Mouse (Mus musculus) kidney, embryonic 15.5 days (tissue): Measurements from ENCODE around the gene Fam43a. TPM values are rescaled to one million over a fixed set of nuclear protein-coding genes. Genes with fewer than 3 reads are reported as not detected.

Experiments
- ATAC-seq: fragments of 200-750 bp; cut with Nextera tagmentation; replicated peaks from 2 replicates; pipeline ENCODE4 v1.8.0; 2017; ENCODE audit warnings: moderate TSS enrichment; ENCODE audit not compliant: low FRiP score
- H3K27ac ChIP-seq: fragments of 300-500 bp; sonication (generic); 2 replicates; pipeline ENCODE4 v1.5.1; 2015; ENCODE audit warnings: mild to moderate bottlenecking, inconsistent platforms
- H3K27me3 ChIP-seq: fragments of 300-500 bp; sonication (generic); 2 replicates; pipeline ENCODE4 v1.6.1; 2015; ENCODE audit warnings: inconsistent platforms
- H3K36me3 ChIP-seq: fragments of 300-500 bp; sonication (generic); 2 replicates; pipeline ENCODE4 v1.6.1; 2015; ENCODE audit warnings: inconsistent platforms
- H3K4me1 ChIP-seq: fragments of 300-500 bp; sonication (generic); 2 replicates; pipeline ENCODE4 v1.6.1; 2015; ENCODE audit warnings: inconsistent platforms
- H3K4me2 ChIP-seq: fragments of 300-500 bp; sonication (generic); 2 replicates; pipeline ENCODE4 v1.6.1; 2015; ENCODE audit warnings: moderate library complexity, mild to moderate bottlenecking, inconsistent platforms
- H3K4me3 ChIP-seq: fragments of 300-500 bp; sonication (generic); replicated peaks from 2 replicates; pipeline ENCODE4 v1.5.1; 2015; ENCODE audit warnings: mild to moderate bottlenecking, inconsistent platforms
- H3K9ac ChIP-seq: fragments of 300-500 bp; sonication (generic); 2 replicates; pipeline ENCODE4 v1.6.1; 2015; ENCODE audit warnings: mild to moderate bottlenecking, inconsistent platforms
- H3K9me3 ChIP-seq: fragments of 300-500 bp; sonication (generic); replicated peaks from 2 replicates; pipeline ENCODE4 v1.6.1; 2016; ENCODE audit warnings: inconsistent platforms
- WGBS: fragments of 180-500 bp; shearing (Covaris S2); methylation state at CpG from one replicate; pipeline ENCODE4 v1.1.7; 2015; ENCODE audit warnings: mixed read lengths; 5-methylcytosine and 5-hydroxymethylcytosine counted together
- polyA plus RNA-seq: library from polyadenylated mRNA; unstranded; fragments of >200 nt; fragmentation: Nextera tagmentation; extraction: Ambion mirVana; gene quantifications from 2 replicates; pipeline ENCODE4 v1.2.1, GENCODE M21; 2015

Fam43a gene
- polyA plus RNA-seq: 22.5 and 25.1 TPM in 2 replicates

DNA sequence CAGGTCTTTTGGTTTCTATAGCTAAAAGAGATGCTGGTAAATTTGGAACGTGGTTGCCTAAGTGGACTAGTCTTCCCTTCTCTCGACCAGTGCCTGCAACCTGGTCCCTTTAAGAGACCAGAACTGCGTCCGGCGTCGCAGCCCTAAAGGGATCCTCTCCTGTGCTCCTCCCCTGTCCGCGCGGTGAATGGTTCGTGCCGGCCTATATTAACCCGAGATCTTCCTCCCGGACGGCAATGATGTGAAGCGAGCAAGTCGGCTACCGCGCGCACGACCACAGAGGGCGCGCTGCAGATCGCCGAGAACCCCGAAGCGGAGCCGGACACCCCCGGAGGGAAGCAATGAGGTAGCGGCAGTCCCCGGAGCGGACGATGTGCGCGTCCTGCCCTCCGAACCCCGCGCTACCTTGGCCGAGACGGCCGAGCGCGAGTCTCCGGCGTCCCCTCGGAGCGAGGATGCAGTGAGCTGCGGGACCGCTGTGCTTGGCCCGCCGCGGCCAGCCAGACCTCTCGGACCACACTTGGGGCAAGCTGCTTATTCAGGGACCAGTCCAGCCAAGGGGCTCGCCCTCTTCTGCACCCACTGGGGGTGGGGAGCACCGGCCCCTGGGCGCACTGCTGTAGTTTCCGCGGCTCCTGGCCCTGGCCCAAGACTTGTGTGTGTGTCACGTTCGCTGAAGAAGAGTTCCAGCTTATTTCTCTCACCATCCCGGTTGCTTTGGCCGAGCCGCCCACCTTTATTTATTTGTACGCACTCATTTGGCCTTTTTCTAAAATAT, at the start of gene Fam43a:
TSS of gene Fam43a (plus strand) at position 233 of the 778 bp plus-strand sequence.
- Histone ChIP-seq H3K9ac (peak within 1 kb of the TSS; percentile 68), H3K4me3 (peak within 1 kb of the TSS; percentile 71), H3K4me2 (peak within 1 kb of the TSS; percentile 80), H3K9me3 (no peaks in the 10 kb centered on the region), H3K36me3 (no peaks in the 10 kb centered on the region), H3K4me1 (peaks cover 55% of the 10 kb centered on the region), H3K27me3 (peaks cover 49% of the 10 kb centered on the region), H3K27ac (peak within 1 kb of the TSS; percentile 84)
- peak; percentile 78 for ATAC-seq
- WGBS: under 1% methylated on average over 63 of the region's 63 CpGs

DNA sequence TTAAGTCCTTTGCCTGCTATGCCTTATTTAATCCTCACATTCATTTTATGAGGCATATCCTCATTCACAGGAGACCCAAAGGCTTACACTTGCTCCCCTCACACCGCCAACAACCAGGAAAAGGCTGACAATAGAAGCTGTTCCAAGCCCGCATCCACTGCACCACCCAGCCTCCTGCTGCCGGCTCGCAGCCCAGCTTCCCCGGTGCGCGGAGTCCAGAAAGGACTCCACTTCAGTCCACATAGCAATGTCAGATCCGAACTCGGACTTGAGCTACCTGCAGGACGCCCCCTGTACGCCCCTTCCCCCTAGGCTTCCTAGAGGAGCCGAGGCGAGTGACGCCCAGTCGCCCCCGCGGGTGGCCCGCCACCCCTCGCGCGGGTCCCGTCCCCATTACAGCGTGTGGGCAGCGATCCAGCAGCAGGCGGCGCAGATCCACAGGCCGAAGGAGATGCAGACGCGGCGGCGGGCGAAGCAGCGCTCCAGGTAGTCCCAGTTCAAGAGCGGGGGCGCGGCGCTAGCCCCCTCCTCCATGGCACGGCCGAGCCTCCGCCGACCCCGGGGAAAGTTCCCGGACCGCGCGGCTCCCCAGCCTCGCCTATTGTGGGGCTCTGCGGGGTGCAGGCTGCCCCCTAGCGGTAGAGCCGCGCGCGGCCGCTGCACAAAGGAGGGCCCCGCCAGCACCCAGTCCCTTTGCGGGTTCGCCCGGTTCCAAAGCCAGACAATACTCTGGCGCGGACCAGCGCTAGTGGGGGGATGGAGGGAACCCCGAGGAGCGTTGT, 49.4 kb upstream of the Fam43a start:
- H3K4me2 ChIP-seq: peak overlapping the region; percentile 85
- H3K4me1 ChIP-seq: peaks cover 19% of the 10 kb centered on the region

GRCm38 (mm10) chr16:30550748-30551192, 48.8 kb upstream of the Fam43a start, which contains the start of gene Tmem44:
Tmem44 (minus strand) TSS chr16:30550842.
- peak; percentile 33 for ATAC-seq
- peak within 1 kb of the TSS; percentile 79 for H3K9ac ChIP-seq
- peak within 1 kb of the TSS; percentile 85 for H3K4me2 ChIP-seq
- peak within 1 kb of the TSS; percentile 68 for H3K4me3 ChIP-seq
- H3K9me3 ChIP-seq: peaks cover 15% of the 10 kb centered on the region
- WGBS: 7% methylated on average over 14 of the region's 14 CpGs
- no peaks in the 10 kb centered on the region for H3K27me3 ChIP-seq
- H3K4me1 ChIP-seq: peaks cover 19% of the 10 kb centered on the region
- H3K27ac ChIP-seq: 0 out of 2 replicates have a peak within 1 kb of the TSS, but pooled peaks have one; percentile 25
- peaks cover 18% of the 10 kb centered on the region for H3K36me3 ChIP-seq

More for the DNA sequence above, 49.4 kb upstream of the Fam43a start:
- Histone ChIP-seq H3K27me3 (no peaks in the 10 kb centered on the region), H3K27ac (0 out of 2 replicates have a peak overlapping the region, but pooled peaks have one; percentile 25), H3K4me3 (peak overlapping the region; percentile 68), H3K36me3 (peaks cover 14% of the 10 kb centered on the region), H3K9ac (peak overlapping the region; percentile 79), H3K9me3 (peaks cover 9% of the 10 kb centered on the region; the same call in 1 of the 2 replicates)
- peak; percentile 89 for ATAC-seq
- WGBS: under 1% methylated on average over 63 of the region's 63 CpGs

DNA sequence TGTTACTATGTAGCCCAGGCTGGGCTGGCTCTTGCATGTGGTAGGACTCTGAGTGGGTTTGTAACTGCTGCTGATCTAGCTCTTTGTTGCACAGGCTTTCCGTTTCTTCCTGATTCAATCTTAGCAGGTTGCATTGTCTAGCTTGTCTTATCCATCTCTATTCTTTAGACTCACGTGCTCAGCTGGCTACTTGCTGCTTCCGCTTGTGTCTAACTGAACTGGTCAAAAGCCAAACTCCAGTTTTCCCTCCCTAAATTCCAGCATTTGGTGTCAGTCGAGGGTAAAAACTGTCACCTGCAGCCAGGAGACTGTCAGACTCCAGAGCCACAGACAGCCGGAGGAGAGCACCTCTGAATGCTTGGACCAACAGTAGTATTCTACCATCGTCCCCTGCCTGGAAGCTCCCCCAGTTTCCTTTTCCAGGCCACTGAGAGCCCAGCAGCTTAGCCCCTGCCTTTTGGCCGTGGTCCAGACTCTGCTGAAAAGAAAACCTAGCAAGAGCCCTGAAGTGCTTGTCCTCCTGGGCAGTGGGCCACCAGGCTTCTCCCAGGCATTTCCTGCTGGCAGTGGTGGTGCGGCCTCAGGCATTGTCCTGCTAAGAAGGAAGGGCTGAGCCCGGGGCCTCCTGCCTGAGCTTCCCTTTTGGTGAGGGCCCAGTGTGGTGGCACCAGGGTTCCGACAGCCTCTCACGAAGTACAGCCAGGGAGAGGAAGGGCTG, 46.7 kb upstream of the Fam43a start:
- no peak overlapping the region for H3K4me3 ChIP-seq
- peak; percentile 41; the same call in 1 of the 2 replicates for ATAC-seq
- peak overlapping the region; percentile 15 for H3K4me2 ChIP-seq
- peaks cover 22% of the 10 kb centered on the region for H3K36me3 ChIP-seq
- H3K9ac ChIP-seq: no peak overlapping the region
- peaks cover 19% of the 10 kb centered on the region for H3K4me1 ChIP-seq
- H3K27me3 ChIP-seq: no peaks in the 10 kb centered on the region
- H3K27ac ChIP-seq: peak overlapping the region; percentile 84
- peaks cover 20% of the 10 kb centered on the region for H3K9me3 ChIP-seq
- WGBS: 26% methylated on average over 11 of the region's 11 CpGs

DNA sequence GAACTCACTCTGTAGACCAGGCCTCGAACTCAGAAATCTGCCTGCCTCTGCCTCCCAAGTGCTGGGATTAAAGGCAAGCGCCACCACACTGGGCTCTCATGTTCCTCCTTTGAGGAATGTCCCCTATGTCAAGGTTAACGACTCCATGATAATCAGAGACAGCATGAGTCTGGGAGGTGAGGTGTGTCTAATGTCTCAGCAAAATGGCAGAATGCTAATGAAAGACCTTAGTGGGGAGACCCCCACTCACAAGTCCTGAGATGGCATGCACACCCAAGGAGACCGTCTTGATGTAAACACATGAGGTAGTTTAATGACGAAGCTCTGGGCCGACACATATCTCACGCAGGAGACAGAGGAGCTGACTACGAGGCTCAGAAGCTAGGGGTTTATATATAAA, 45.4 kb upstream of the Fam43a start:
- no peak overlapping the region for H3K4me3 ChIP-seq
- no peak overlapping the region for H3K27ac ChIP-seq
- 95% methylated on average over 8 of the region's 8 CpGs for WGBS
- H3K36me3 ChIP-seq: peaks cover 35% of the 10 kb centered on the region
- no peak for ATAC-seq
- H3K4me1 ChIP-seq: peaks cover 16% of the 10 kb centered on the region
- H3K27me3 ChIP-seq: no peaks in the 10 kb centered on the region
- no peak overlapping the region for H3K4me2 ChIP-seq
- peaks cover 20% of the 10 kb centered on the region for H3K9me3 ChIP-seq
- H3K9ac ChIP-seq: no peak overlapping the region

DNA sequence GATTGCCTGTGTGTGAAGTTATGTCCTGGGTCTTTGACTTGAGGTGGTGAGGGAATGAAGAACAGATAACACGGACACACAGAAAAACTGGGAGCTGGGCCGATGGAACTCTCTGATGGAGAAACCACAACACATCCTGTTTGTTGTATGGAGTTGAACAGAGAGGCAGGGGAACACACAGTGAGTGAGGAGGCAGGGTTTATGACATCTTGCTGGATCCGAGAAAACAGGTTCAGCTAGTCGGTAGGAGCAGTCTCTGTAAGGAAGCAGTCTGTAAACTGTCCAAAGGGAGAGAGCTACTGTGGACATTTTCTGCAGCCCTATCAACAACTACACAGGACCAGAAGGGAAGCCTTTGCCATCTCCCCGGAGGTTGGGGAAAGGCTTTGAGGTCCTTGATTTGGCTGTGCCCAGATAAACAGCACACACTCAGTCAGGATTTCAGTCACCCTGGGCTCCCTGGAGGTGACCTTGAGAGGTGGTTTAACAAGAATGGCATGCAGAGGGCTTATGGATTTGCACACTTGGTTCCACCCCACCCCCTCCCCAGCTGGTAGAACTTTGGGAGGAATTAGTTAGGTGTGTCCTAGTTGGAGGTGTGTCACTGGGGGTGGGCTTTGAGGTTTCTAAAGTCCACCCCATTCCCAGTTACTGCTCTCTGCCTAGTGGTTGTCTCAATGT, 40.1 kb upstream of the Fam43a start:
- ATAC-seq: no peak
- Histone ChIP-seq H3K4me3 (no peak overlapping the region), H3K9ac (no peak overlapping the region), H3K27ac (peak overlapping the region; percentile 10; the same call in 1 of the 2 replicates), H3K4me1 (no peaks in the 10 kb centered on the region), H3K9me3 (peaks cover 16% of the 10 kb centered on the region), H3K4me2 (no peak overlapping the region), H3K36me3 (peaks cover 89% of the 10 kb centered on the region), H3K27me3 (no peaks in the 10 kb centered on the region)
- WGBS: 92% methylated on average over 5 of the region's 5 CpGs

DNA sequence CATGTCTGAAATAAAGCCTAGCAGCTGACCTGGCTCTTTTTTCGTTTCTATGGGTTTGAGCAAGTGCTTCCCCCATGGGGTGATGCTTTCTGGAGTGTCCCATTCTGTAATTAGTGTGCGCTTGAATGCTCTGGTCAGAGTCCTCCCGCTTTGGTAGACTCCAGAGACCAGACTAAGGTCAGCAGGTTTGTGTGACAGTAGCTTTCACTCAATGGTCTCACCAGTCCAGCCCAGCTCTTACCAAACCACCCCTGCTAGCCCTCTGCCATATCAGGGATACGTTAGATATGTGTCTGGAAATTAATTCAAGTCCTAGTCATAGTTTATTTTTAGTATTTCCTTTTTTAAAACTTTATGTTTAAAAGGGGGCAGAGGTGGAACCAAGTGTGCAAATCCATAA, 38.9 kb upstream of the Fam43a start:
- no peak overlapping the region for H3K9ac ChIP-seq
- no peak overlapping the region for H3K27ac ChIP-seq
- no peaks in the 10 kb centered on the region for H3K4me1 ChIP-seq
- peaks cover 7% of the 10 kb centered on the region; the same call in 1 of the 2 replicates for H3K9me3 ChIP-seq
- no peaks in the 10 kb centered on the region for H3K27me3 ChIP-seq
- WGBS: 93% methylated on average over 4 of the region's 4 CpGs
- ATAC-seq: no peak
- H3K4me2 ChIP-seq: no peak overlapping the region
- H3K36me3 ChIP-seq: peaks cover 98% of the 10 kb centered on the region
- no peak overlapping the region for H3K4me3 ChIP-seq

DNA sequence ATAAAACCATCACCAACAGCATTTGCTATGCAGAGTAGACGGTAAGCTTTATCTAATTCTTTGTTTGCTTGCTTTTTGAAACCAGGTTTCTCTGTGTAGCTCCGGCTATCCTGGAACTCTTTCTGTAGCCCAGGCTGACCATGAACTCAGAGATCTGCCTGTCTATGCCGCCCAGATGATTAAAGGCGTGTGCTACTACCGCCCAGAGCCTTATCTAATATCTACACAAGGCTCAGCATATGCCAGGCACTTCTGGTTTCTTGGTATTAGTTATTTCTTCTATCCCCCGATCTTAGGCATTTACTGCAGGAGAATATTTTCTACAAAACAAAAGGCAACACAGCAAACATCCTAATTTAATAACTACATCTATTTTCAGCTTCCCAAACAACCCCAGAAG, 33.9 kb upstream of the Fam43a start:
- no peak overlapping the region for H3K4me2 ChIP-seq
- H3K27ac ChIP-seq: no peak overlapping the region
- H3K4me1 ChIP-seq: no peaks in the 10 kb centered on the region
- WGBS: 89% methylated on average over 6 of the region's 6 CpGs
- peaks cover 99% of the 10 kb centered on the region for H3K36me3 ChIP-seq
- H3K9ac ChIP-seq: no peak overlapping the region
- no peaks in the 10 kb centered on the region for H3K9me3 ChIP-seq
- no peak for ATAC-seq
- no peaks in the 10 kb centered on the region for H3K27me3 ChIP-seq
- H3K4me3 ChIP-seq: no peak overlapping the region

GRCm38 (mm10) chr16:30570173-30570572, 29.4 kb upstream of the Fam43a start:
- Histone ChIP-seq H3K27ac (no peak overlapping the region), H3K9me3 (no peaks in the 10 kb centered on the region), H3K27me3 (no peaks in the 10 kb centered on the region), H3K36me3 (peaks cover 96% of the 10 kb centered on the region), H3K4me1 (no peaks in the 10 kb centered on the region), H3K4me3 (no peak overlapping the region), H3K4me2 (no peak overlapping the region), H3K9ac (no peak overlapping the region)
- WGBS: 97% methylated on average over 4 of the region's 4 CpGs
- ATAC-seq: no peak

GRCm38 (mm10) chr16:30571378-30571777, 28.1 kb upstream of the Fam43a start:
- no peaks in the 10 kb centered on the region for H3K9me3 ChIP-seq
- 96% methylated on average over 5 of the region's 5 CpGs for WGBS
- no peaks in the 10 kb centered on the region for H3K4me1 ChIP-seq
- no peak overlapping the region for H3K27ac ChIP-seq
- no peaks in the 10 kb centered on the region for H3K27me3 ChIP-seq
- H3K4me3 ChIP-seq: no peak overlapping the region
- no peak overlapping the region for H3K9ac ChIP-seq
- no peak for ATAC-seq
- H3K4me2 ChIP-seq: no peak overlapping the region
- H3K36me3 ChIP-seq: peaks cover 97% of the 10 kb centered on the region

- Histone ChIP-seq H3K27me3 (no peaks in the 10 kb centered on the region), H3K36me3 (peaks cover 97% of the 10 kb centered on the region), H3K9ac (no peak overlapping the region), H3K4me1 (no peaks in the 10 kb centered on the region), H3K27ac (no peak overlapping the region), H3K9me3 (no peaks in the 10 kb centered on the region), H3K4me2 (no peak overlapping the region), H3K4me3 (no peak overlapping the region)
- WGBS: 63% methylated on average over 4 of the region's 4 CpGs
- ATAC-seq: no peak
Measured at GRCm38 (mm10) chr16:30572239-30572638, 27.3 kb upstream of the Fam43a start.
